Mouse (Mus musculus) liver, embryonic 14.5 days (tissue): ENCODE data around the gene Rimklb. TPM values are rescaled to one million over a fixed set of nuclear protein-coding genes. Genes with fewer than 3 reads are reported as not detected.
A peak's percentile ranks its signal among the peaks of the same experiment; 100 is the strongest.

Experiments
- ATAC-seq: fragments of 200-750 bp; cut with Nextera tagmentation; 2 replicates; pipeline ENCODE4 v1.8.0; 2017; ENCODE audit warnings: moderate number of reproducible peaks, mild to moderate bottlenecking, moderate library complexity; ENCODE audit not compliant: insufficient read depth
- DNase-seq, 3 experiments: peaks; one replicate each; pipeline ENCODE4 v3.0.0-alpha.2; 2012 to 2013; ENCODE audit warnings: low read depth in 3 of 3, low spot score in 3 of 3
- H3K27ac ChIP-seq: fragments of 300-500 bp; sonication (generic); 2 replicates; pipeline ENCODE4 v1.5.1; 2014; ENCODE audit warnings: moderate library complexity, mild to moderate bottlenecking, control low read depth, inconsistent platforms
- H3K27me3 ChIP-seq: fragments of 300-500 bp; sonication (generic); 2 replicates; pipeline ENCODE4 v1.6.1; 2014; ENCODE audit warnings: mild to moderate bottlenecking, low read length, moderate library complexity; ENCODE audit not compliant: control insufficient read depth, insufficient read depth
- H3K36me3 ChIP-seq: fragments of 300-500 bp; sonication (generic); replicated peaks from 2 replicates; pipeline ENCODE4 v1.6.1; 2014; ENCODE audit warnings: low read depth; ENCODE audit not compliant: control insufficient read depth, insufficient read depth
- H3K4me1 ChIP-seq, 2 experiments: fragments of 200-500 bp in 1 of 2; fragments of 300-500 bp in 1 of 2; sonication (generic) in 1 of 2; replicated peaks; 2 replicates each; pipeline ENCODE4 v1.6.1; 2012 to 2014; ENCODE audit warnings: antibody characterized with exemption in 1 of 2, inconsistent platforms in 1 of 2, low read length in 1 of 2; ENCODE audit not compliant: control insufficient read depth in 2 of 2, insufficient read depth in 2 of 2
- H3K4me2 ChIP-seq: fragments of 300-500 bp; sonication (generic); 2 replicates; pipeline ENCODE4 v1.6.1; 2014; ENCODE audit warnings: low read depth, mild to moderate bottlenecking, control low read depth, moderate library complexity
- H3K4me3 ChIP-seq, 2 experiments: fragments of 200-500 bp in 1 of 2; fragments of 300-500 bp in 1 of 2; sonication (generic) in 1 of 2; 2 replicates each; pipeline ENCODE4 v1.5.1; 2012 to 2014; ENCODE audit warnings: low read depth in 2 of 2, low read length in 2 of 2, mild to moderate bottlenecking in 2 of 2, control low read depth in 1 of 2, inconsistent platforms in 1 of 2, moderate library complexity in 1 of 2; ENCODE audit not compliant: insufficient read depth in 1 of 2
- H3K9ac ChIP-seq: fragments of 300-500 bp; sonication (generic); replicated peaks from 2 replicates; pipeline ENCODE4 v1.6.1; 2014; ENCODE audit warnings: mild to moderate bottlenecking, control low read depth, moderate library complexity
- H3K9me3 ChIP-seq: fragments of 300-500 bp; sonication (generic); 2 replicates; pipeline ENCODE4 v1.6.1; 2016; ENCODE audit warnings: low read length, mixed read lengths; ENCODE audit not compliant: control insufficient read depth
- CTCF ChIP-seq: IDR thresholded peaks from 2 replicates; pipeline ENCODE4 v1.5.1; 2016; ENCODE audit warnings: antibody characterized with exemption, low read depth, control low read depth
- EP300 ChIP-seq: IDR thresholded peaks from 2 replicates; pipeline ENCODE4 v1.6.1; 2016; ENCODE audit warnings: antibody characterized with exemption, low read depth
- WGBS: fragments of 180-500 bp; shearing (Covaris S2); extraction: QIAGEN DNeasy Blood & Tissue Kit; methylation state at CpG from one replicate; pipeline ENCODE4 v1.1.7; 2014; ENCODE audit not compliant: insufficient replicate concordance; 5-methylcytosine and 5-hydroxymethylcytosine counted together
- polyA plus RNA-seq, 2 experiments: library from polyadenylated mRNA; depleted of rRNA in 1 of 2; stranded (reverse) in 1 of 2; unstranded in 1 of 2; fragments of >200 nt; fragmentation: Nextera tagmentation in 1 of 2; extraction: Ambion mirVana in 1 of 2; gene quantifications; 2 replicates each; pipeline versions ENCODE4 v1.2.1 to v1.2.3; 2012 to 2014

Gene Rimklb
- polyA plus RNA-seq, 2 experiments = 0.74 to 1.1 TPM

GRCm38 (mm10) chr6:122445215-122445614 is 53.3 kb downstream of the Rimklb start:
- Histone ChIP-seq H3K4me3 (no peak overlapping the region), H3K27ac (no peak overlapping the region), H3K36me3 (no peaks in the 10 kb centered on the region), H3K4me2 (no peak overlapping the region), H3K9me3 (no peaks in the 10 kb centered on the region), H3K4me1 (no peaks in the 10 kb centered on the region), H3K9ac (no peak overlapping the region), H3K27me3 (no peaks in the 10 kb centered on the region)
- ATAC-seq = no peak
- DNase-seq = no peak
- TF ChIP-seq EP300 (no peak), CTCF (no peak)
- 64% methylated on average over 6 of the region's 6 CpGs for WGBS

- Histone ChIP-seq H3K36me3 (no peaks in the 10 kb centered on the region), H3K27me3 (no peaks in the 10 kb centered on the region), H3K27ac (no peak overlapping the region), H3K9me3 (no peaks in the 10 kb centered on the region), H3K9ac (no peak overlapping the region), H3K4me2 (no peak overlapping the region), H3K4me1 (no peaks in the 10 kb centered on the region), H3K4me3 (no peak overlapping the region)
- 74% methylated on average over 4 of the region's 4 CpGs for WGBS
- ATAC-seq (no peak), DNase-seq (no peak)
- TF ChIP-seq CTCF = no peak
- TF ChIP-seq EP300 = no peak
These were observed 57.8 kb downstream of the Rimklb start for GRCm38 (mm10) chr6:122440632-122441226.

GRCm38 (mm10) chr6:122439249-122439648 is 59.3 kb downstream of the Rimklb start:
- no peak overlapping the region for H3K9ac ChIP-seq
- no peak overlapping the region for H3K4me2 ChIP-seq
- no peak overlapping the region for H3K4me3 ChIP-seq
- TF ChIP-seq EP300 (no peak), CTCF (0 out of 2 replicates have a peak, but pooled peaks have one; percentile 9)
- no peaks in the 10 kb centered on the region for H3K9me3 ChIP-seq
- H3K27ac ChIP-seq = no peak overlapping the region
- 61% methylated on average over 4 of the region's 4 CpGs for WGBS
- H3K36me3 ChIP-seq = no peaks in the 10 kb centered on the region
- ATAC-seq (no peak), DNase-seq (no peak)
- no peaks in the 10 kb centered on the region for H3K27me3 ChIP-seq
- H3K4me1 ChIP-seq = no peaks in the 10 kb centered on the region

GRCm38 (mm10) chr6:122435270-122435669 is 63.3 kb downstream of the Rimklb start:
- Histone ChIP-seq H3K4me1 (no peaks in the 10 kb centered on the region), H3K9ac (no peak overlapping the region), H3K9me3 (no peaks in the 10 kb centered on the region), H3K4me2 (no peak overlapping the region), H3K36me3 (no peaks in the 10 kb centered on the region), H3K4me3 (no peak overlapping the region), H3K27ac (no peak overlapping the region), H3K27me3 (no peaks in the 10 kb centered on the region)
- DNase-seq = no peak
- 76% methylated on average over 2 of the region's 2 CpGs for WGBS
- no peak for ATAC-seq
- TF ChIP-seq EP300 (no peak), CTCF (no peak)

GRCm38 (mm10) chr6:122427456-122427855 is 71.1 kb downstream of the Rimklb start:
- Histone ChIP-seq H3K4me2 (no peak overlapping the region), H3K36me3 (no peaks in the 10 kb centered on the region), H3K9ac (no peak overlapping the region), H3K27ac (no peak overlapping the region), H3K9me3 (no peaks in the 10 kb centered on the region), H3K27me3 (no peaks in the 10 kb centered on the region), H3K4me3 (no peak overlapping the region), H3K4me1 (no peaks in the 10 kb centered on the region)
- TF ChIP-seq CTCF (no peak), EP300 (no peak)
- DNase-seq = no peak
- 70% methylated on average over 7 of the region's 7 CpGs for WGBS
- no peak for ATAC-seq
